In genomic region chr9:107288711-107289110, GRCm38 (mm10) we compare ENCODE assay signal across 8 mouse cellular contexts. TPM values are rescaled to one million over a fixed set of nuclear protein-coding genes. Genes with fewer than 3 reads are reported as not detected.
DNase-seq lines count a peak whose midpoint lies in the region; ATAC-seq and TF ChIP-seq lines count a peak whose summit lies in the region.

No protein-coding gene starts in this region.

- ATAC-seq in forebrain, embryonic 15.5 days (replicated peaks) = no peak
- no peak for ATAC-seq in limb, embryonic 12.5 days (ENCODE audit: insufficient number of reproducible peaks, insufficient read depth, low FRiP score, low TSS enrichment, low read depth)
- ATAC-seq in midbrain, embryonic 12.5 days (ENCODE audit: low FRiP score, low read depth) = no peak

- no peaks in the 10 kb centered on the region for H3K9me3 ChIP-seq in ES-Bruce4 (replicated peaks; ENCODE audit: control insufficient read depth, insufficient read depth, low read length, poor library complexity, severe bottlenecking)
- H3K9me3 ChIP-seq in forebrain, embryonic 15.5 days = no peaks in the 10 kb centered on the region
- H3K9me3 ChIP-seq in limb, embryonic 12.5 days = no peaks in the 10 kb centered on the region
- H3K9me3 ChIP-seq in midbrain, embryonic 12.5 days = no peaks in the 10 kb centered on the region

- H3K4me1 ChIP-seq in ES-Bruce4 (ENCODE audit: control insufficient read depth, insufficient read depth, low read length) = peaks cover 11% of the 10 kb centered on the region
- peaks cover 12% of the 10 kb centered on the region for H3K4me1 ChIP-seq in forebrain, embryonic 15.5 days
- peaks cover 9% of the 10 kb centered on the region for H3K4me1 ChIP-seq in limb, embryonic 12.5 days (replicated peaks)
- peaks cover 11% of the 10 kb centered on the region for H3K4me1 ChIP-seq in midbrain, embryonic 12.5 days

- peak overlapping the region; percentile 86 for H3K4me3 ChIP-seq in ES-Bruce4 (ENCODE audit: low read depth, low read length)
- no peak overlapping the region for H3K4me3 ChIP-seq in forebrain, embryonic 15.5 days
- H3K4me3 ChIP-seq in limb, embryonic 12.5 days (replicated peaks) = peak overlapping the region; percentile 53
- peak overlapping the region; percentile 42 for H3K4me3 ChIP-seq in midbrain, embryonic 12.5 days

- H3K4me2 ChIP-seq in forebrain, embryonic 15.5 days (replicated peaks) = peak overlapping the region; percentile 78
- H3K4me2 ChIP-seq in limb, embryonic 12.5 days = peak overlapping the region; percentile 85
- peak overlapping the region; percentile 62 for H3K4me2 ChIP-seq in midbrain, embryonic 12.5 days (replicated peaks)

- peak overlapping the region; percentile 74 for H3K9ac ChIP-seq in ES-Bruce4 (ENCODE audit: low read depth, poor library complexity, severe bottlenecking)
- no peak overlapping the region for H3K9ac ChIP-seq in forebrain, embryonic 15.5 days (replicated peaks)
- 0 out of 2 replicates have a peak overlapping the region, but pooled peaks have one; percentile 59 for H3K9ac ChIP-seq in limb, embryonic 12.5 days (replicated peaks)
- no peak overlapping the region for H3K9ac ChIP-seq in midbrain, embryonic 12.5 days (replicated peaks)

- WGBS in forebrain, embryonic 15.5 days = 29% methylated on average over 8 of the region's 8 CpGs
- WGBS in limb, embryonic 12.5 days = 29% methylated on average over 8 of the region's 8 CpGs
- 37% methylated on average over 8 of the region's 8 CpGs for WGBS in midbrain, embryonic 12.5 days

- peak; percentile 69 for TF ChIP-seq POLR2A in ES-Bruce4 (IDR thresholded peaks at IDR 0.05; ENCODE audit: insufficient read depth, low read length)

- peak overlapping the region; percentile 59 for H3K27ac ChIP-seq in ES-Bruce4 (ENCODE audit: insufficient read depth, low read length)
- no peak overlapping the region for H3K27ac ChIP-seq in forebrain, embryonic 15.5 days (replicated peaks)
- no peak overlapping the region for H3K27ac ChIP-seq in limb, embryonic 12.5 days
- no peak overlapping the region for H3K27ac ChIP-seq in midbrain, embryonic 12.5 days (replicated peaks)

- no peaks in the 10 kb centered on the region for H3K27me3 ChIP-seq in ES-Bruce4 (ENCODE audit: control insufficient read depth, insufficient read depth, low read length, poor library complexity, severe bottlenecking)
- no peaks in the 10 kb centered on the region for H3K27me3 ChIP-seq in forebrain, embryonic 15.5 days
- peaks cover 17% of the 10 kb centered on the region for H3K27me3 ChIP-seq in limb, embryonic 12.5 days
- H3K27me3 ChIP-seq in midbrain, embryonic 12.5 days = peaks cover 30% of the 10 kb centered on the region

- peak; percentile 62; the same call in 1 of the 2 replicates for TF ChIP-seq EP300 in ES-Bruce4 (IDR thresholded peaks at IDR 0.05; ENCODE audit: insufficient read depth, low read depth, low read length)

- no peaks in the 10 kb centered on the region for H3K36me3 ChIP-seq in ES-Bruce4 (ENCODE audit: control insufficient read depth, insufficient read depth, low read length, poor library complexity, severe bottlenecking)
- no peaks in the 10 kb centered on the region for H3K36me3 ChIP-seq in forebrain, embryonic 15.5 days
- H3K36me3 ChIP-seq in limb, embryonic 12.5 days = no peaks in the 10 kb centered on the region
- H3K36me3 ChIP-seq in midbrain, embryonic 12.5 days = no peaks in the 10 kb centered on the region

- DNase-seq in 416B (ENCODE audit: low read depth) = peak; percentile 93
- peak; percentile 28 for DNase-seq in yolk sac, embryonic 10.5 days (ENCODE audit: low spot score)
- DNase-seq in testis, postnatal 14 days (ENCODE audit: low spot score) = no peak
- no peak for DNase-seq in adrenal gland, adult (ENCODE audit: inconsistent age in 2 of 2, low spot score in 1 of 2)

- no peak for TF ChIP-seq CTCF in ES-Bruce4 (IDR thresholded peaks at IDR 0.05; ENCODE audit: low read depth, low read length)

RNA-seq across cellular contexts. Expression of gene Mapkapk3, which starts 1.0 kb away (rescaled TPM):
- polyA plus RNA-seq in ES-Bruce4 (2011; ENCODE audit: insufficient read depth, insufficient read length, low read depth, missing spikeins) = 71.8 and 74.9 TPM in 2 replicates
- polyA plus RNA-seq in forebrain, embryonic 15.5 days (2015; fragmentation: Nextera tagmentation; extraction: Ambion mirVana) = 1.4 and 1.8 TPM in 2 replicates
- polyA plus RNA-seq in limb, embryonic 12.5 days (2016; fragmentation: Nextera tagmentation; extraction: Ambion mirVana) = 5.5 and 6.7 TPM in 2 replicates
- polyA plus RNA-seq in midbrain, embryonic 12.5 days (2016; fragmentation: Nextera tagmentation; extraction: Ambion mirVana) = 2.6 and 3.4 TPM in 2 replicates

RNA-seq across cellular contexts. Expression of gene Cish, which starts 7.1 kb away (rescaled TPM):
- 12.6 and 13.7 TPM in 2 replicates for polyA plus RNA-seq in ES-Bruce4 (2011; ENCODE audit: insufficient read depth, insufficient read length, low read depth, missing spikeins)
- 9.5 and 11.5 TPM in 2 replicates for polyA plus RNA-seq in forebrain, embryonic 15.5 days (2015; fragmentation: Nextera tagmentation; extraction: Ambion mirVana)
- 4.2 and 8.1 TPM in 2 replicates for polyA plus RNA-seq in limb, embryonic 12.5 days (2016; fragmentation: Nextera tagmentation; extraction: Ambion mirVana)
- 6.6 and 6.8 TPM in 2 replicates for polyA plus RNA-seq in midbrain, embryonic 12.5 days (2016; fragmentation: Nextera tagmentation; extraction: Ambion mirVana)

RNA-seq across cellular contexts. Expression of gene Hemk1, which starts 49.4 kb away (rescaled TPM):
- 8.1 and 11.0 TPM in 2 replicates for polyA plus RNA-seq in ES-Bruce4 (2011; ENCODE audit: insufficient read depth, insufficient read length, low read depth, missing spikeins)
- polyA plus RNA-seq in forebrain, embryonic 15.5 days (2015; fragmentation: Nextera tagmentation; extraction: Ambion mirVana) = 14.6 and 16.0 TPM in 2 replicates
- polyA plus RNA-seq in limb, embryonic 12.5 days (2016; fragmentation: Nextera tagmentation; extraction: Ambion mirVana) = 10.6 and 11.6 TPM in 2 replicates
- 13.3 and 14.9 TPM in 2 replicates for polyA plus RNA-seq in midbrain, embryonic 12.5 days (2016; fragmentation: Nextera tagmentation; extraction: Ambion mirVana)

RNA-seq across cellular contexts. Expression of gene 6430571L13Rik, which starts 51.7 kb away (rescaled TPM):
- polyA plus RNA-seq in ES-Bruce4 (2011; ENCODE audit: insufficient read depth, insufficient read length, low read depth, missing spikeins) = 0.30 and 0.43 TPM in 2 replicates
- 4.1 and 4.5 TPM in 2 replicates for polyA plus RNA-seq in forebrain, embryonic 15.5 days (2015; fragmentation: Nextera tagmentation; extraction: Ambion mirVana)
- 0.81 and 1.4 TPM in 2 replicates for polyA plus RNA-seq in limb, embryonic 12.5 days (2016; fragmentation: Nextera tagmentation; extraction: Ambion mirVana)
- 3.1 and 4.2 TPM in 2 replicates for polyA plus RNA-seq in midbrain, embryonic 12.5 days (2016; fragmentation: Nextera tagmentation; extraction: Ambion mirVana)

RNA-seq across cellular contexts. Expression of gene Dock3, which starts 57.0 kb away (rescaled TPM):
- polyA plus RNA-seq in ES-Bruce4 (2011; ENCODE audit: insufficient read depth, insufficient read length, low read depth, missing spikeins) = 4.5 and 6.3 TPM in 2 replicates
- polyA plus RNA-seq in forebrain, embryonic 15.5 days (2015; fragmentation: Nextera tagmentation; extraction: Ambion mirVana) = 19.7 and 23.4 TPM in 2 replicates
- 0.65 and 1.0 TPM in 2 replicates for polyA plus RNA-seq in limb, embryonic 12.5 days (2016; fragmentation: Nextera tagmentation; extraction: Ambion mirVana)
- polyA plus RNA-seq in midbrain, embryonic 12.5 days (2016; fragmentation: Nextera tagmentation; extraction: Ambion mirVana) = 14.5 and 15.3 TPM in 2 replicates

Comparison
In these comparisons a context has a peak if more than half of its experiments do, and no peak if none do; other contexts are left out.
1. DNase-seq: peak in 416B (single experiment) and yolk sac, embryonic 10.5 days (single experiment); none in testis, postnatal 14 days (single experiment) and adrenal gland, adult (0 of 2).
2. H3K9ac ChIP-seq: peak in ES-Bruce4 (single experiment) and limb, embryonic 12.5 days (single experiment); none in forebrain, embryonic 15.5 days (single experiment) and midbrain, embryonic 12.5 days (single experiment).
3. Peak in every context shown above with its lines, with median percentiles within 50 percentile points of each other: H3K4me2 ChIP-seq.